Mouse (Mus musculus) heart, embryonic 13.5 days (tissue): ENCODE measurements at regions not wholly inside any gene's neighbourhood (a gene's known extent, or its start where the extent isn't known, plus 50 kb on each side); places are given as distances from the start of the nearest gene placed in this dataset.

Source experiments
- ATAC-seq: fragments of 200-750 bp; cut with Nextera tagmentation; 2 replicates; pipeline ENCODE4 v1.8.0; 2017; ENCODE audit warnings: moderate TSS enrichment; ENCODE audit not compliant: insufficient number of reproducible peaks, low FRiP score, low TSS enrichment; ENCODE audit errors: extremely low read depth
- H3K27ac ChIP-seq: fragments of 300-500 bp; sonication (generic); replicated peaks from 2 replicates; pipeline ENCODE4 v1.5.1; 2015; ENCODE audit warnings: moderate library complexity, mild to moderate bottlenecking, inconsistent platforms
- H3K27me3 ChIP-seq: fragments of 300-500 bp; sonication (generic); replicated peaks from 2 replicates; pipeline ENCODE4 v1.6.1; 2015; ENCODE audit warnings: mild to moderate bottlenecking, inconsistent platforms
- H3K36me3 ChIP-seq: fragments of 300-500 bp; sonication (generic); 2 replicates; pipeline ENCODE4 v1.6.1; 2015; ENCODE audit warnings: mild to moderate bottlenecking, inconsistent platforms
- H3K4me1 ChIP-seq: fragments of 300-500 bp; sonication (generic); 2 replicates; pipeline ENCODE4 v1.6.1; 2015; ENCODE audit warnings: inconsistent platforms
- H3K4me2 ChIP-seq: fragments of 300-500 bp; sonication (generic); 2 replicates; pipeline ENCODE4 v1.6.1; 2015; ENCODE audit warnings: inconsistent platforms, mild to moderate bottlenecking, moderate library complexity
- H3K4me3 ChIP-seq: fragments of 300-500 bp; sonication (generic); 2 replicates; pipeline ENCODE4 v1.5.1; 2015; ENCODE audit warnings: moderate library complexity, mild to moderate bottlenecking, inconsistent platforms
- H3K9ac ChIP-seq: fragments of 300-500 bp; sonication (generic); 2 replicates; pipeline ENCODE4 v1.6.1; 2015; ENCODE audit warnings: inconsistent platforms, mild to moderate bottlenecking, moderate library complexity
- H3K9me3 ChIP-seq: fragments of 300-500 bp; sonication (generic); 2 replicates; pipeline ENCODE4 v1.6.1; 2016; ENCODE audit warnings: inconsistent platforms
- WGBS: fragments of 180-500 bp; shearing (Covaris S2); methylation state at CpG from one replicate; pipeline ENCODE4 v1.1.7; 2015; ENCODE audit warnings: mixed read lengths; 5-methylcytosine and 5-hydroxymethylcytosine counted together

GRCm38 (mm10) chr3:48515009-48515408 lies 1242.1 kb downstream of the Pcdh18 start:
- H3K36me3 ChIP-seq = no peaks in the 10 kb centered on the region
- no peak overlapping the region for H3K27ac ChIP-seq
- no peak overlapping the region for H3K9ac ChIP-seq
- no peaks in the 10 kb centered on the region for H3K27me3 ChIP-seq
- no peak overlapping the region for H3K4me2 ChIP-seq
- H3K4me3 ChIP-seq = no peak overlapping the region
- H3K9me3 ChIP-seq = no peaks in the 10 kb centered on the region
- 60% methylated on average over 3 of the region's 3 CpGs for WGBS
- ATAC-seq = no peak
- H3K4me1 ChIP-seq = no peaks in the 10 kb centered on the region

DNA sequence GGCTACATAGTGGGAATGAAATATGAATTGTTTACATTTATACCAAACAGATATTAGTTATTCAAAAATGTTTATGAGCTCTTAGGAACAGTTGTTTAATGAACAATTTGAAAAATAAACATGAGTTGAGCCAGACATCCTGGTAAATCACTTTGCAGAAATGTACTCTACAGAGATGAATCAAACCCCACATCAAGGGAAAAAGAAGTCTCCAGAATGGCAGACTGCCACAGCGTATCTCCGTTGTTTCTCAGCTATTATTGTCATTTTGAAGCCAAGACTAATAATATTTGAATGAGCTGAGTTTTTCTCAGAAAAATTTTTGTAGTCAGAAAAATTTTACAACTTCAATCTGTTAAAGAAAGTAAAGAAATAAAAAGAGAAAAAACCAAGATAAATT lies 1253.1 kb downstream of the Pcdh18 start:
- Histone ChIP-seq H3K4me2 (no peak overlapping the region), H3K36me3 (no peaks in the 10 kb centered on the region), H3K27me3 (no peaks in the 10 kb centered on the region), H3K9me3 (no peaks in the 10 kb centered on the region), H3K27ac (no peak overlapping the region), H3K4me3 (no peak overlapping the region), H3K9ac (no peak overlapping the region), H3K4me1 (no peaks in the 10 kb centered on the region)
- ATAC-seq = no peak
- 85% methylated on average over 2 of the region's 2 CpGs for WGBS

GRCm38 (mm10) chr3:48464679-48465078 lies 1292.4 kb downstream of the Pcdh18 start:
- H3K9ac ChIP-seq = no peak overlapping the region
- no peak for ATAC-seq
- no peaks in the 10 kb centered on the region for H3K27me3 ChIP-seq
- H3K9me3 ChIP-seq = no peaks in the 10 kb centered on the region
- no peaks in the 10 kb centered on the region for H3K36me3 ChIP-seq
- H3K4me2 ChIP-seq = no peak overlapping the region
- H3K4me1 ChIP-seq = no peaks in the 10 kb centered on the region
- H3K27ac ChIP-seq = no peak overlapping the region
- no peak overlapping the region for H3K4me3 ChIP-seq

- H3K4me1 ChIP-seq = no peaks in the 10 kb centered on the region
- no peak overlapping the region for H3K4me2 ChIP-seq
- no peak for ATAC-seq
- WGBS = 76% methylated on average over 2 of the region's 2 CpGs
- H3K4me3 ChIP-seq = no peak overlapping the region
- H3K9me3 ChIP-seq = no peaks in the 10 kb centered on the region
- no peaks in the 10 kb centered on the region for H3K36me3 ChIP-seq
- no peak overlapping the region for H3K27ac ChIP-seq
- H3K9ac ChIP-seq = no peak overlapping the region
- H3K27me3 ChIP-seq = no peaks in the 10 kb centered on the region
These were observed 1315.2 kb downstream of the Pcdh18 start for GRCm38 (mm10) chr3:48441938-48442337.

DNA sequence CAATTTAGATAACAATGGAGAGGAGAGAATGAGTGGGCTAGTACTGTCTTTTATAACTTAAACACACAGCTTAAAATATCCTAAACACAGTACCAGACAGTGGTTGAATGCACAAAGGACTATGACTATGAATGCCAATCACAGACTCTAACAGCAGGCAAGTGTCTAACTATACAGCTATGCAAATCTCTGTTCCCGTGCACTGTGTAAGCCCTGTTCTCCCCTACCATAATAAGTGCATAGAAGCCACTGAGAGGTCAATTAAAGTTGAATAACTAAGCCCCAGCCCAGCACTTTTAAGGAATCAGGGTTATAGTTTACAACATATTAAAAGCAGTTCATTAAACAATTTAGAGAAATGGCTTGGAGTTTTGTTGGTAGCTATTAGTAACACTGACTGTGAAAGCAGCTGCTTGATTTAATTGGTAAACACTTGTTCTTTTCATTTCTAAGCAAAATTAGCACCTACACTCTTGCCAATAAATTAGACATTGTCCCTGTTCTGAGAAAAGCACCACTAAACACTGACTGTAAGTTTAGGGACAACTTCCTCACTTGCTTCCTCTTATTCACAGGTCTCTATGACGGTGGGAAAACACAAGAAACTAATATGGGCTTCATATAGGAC lies 1327.6 kb downstream of the Pcdh18 start:
- ATAC-seq = no peak
- H3K27me3 ChIP-seq = no peaks in the 10 kb centered on the region
- H3K9ac ChIP-seq = no peak overlapping the region
- H3K27ac ChIP-seq = no peak overlapping the region
- WGBS = 67% methylated on average over 2 of the region's 2 CpGs
- no peak overlapping the region for H3K4me3 ChIP-seq
- H3K4me1 ChIP-seq = no peaks in the 10 kb centered on the region
- H3K9me3 ChIP-seq = no peaks in the 10 kb centered on the region
- no peak overlapping the region for H3K4me2 ChIP-seq
- no peaks in the 10 kb centered on the region for H3K36me3 ChIP-seq

- H3K4me2 ChIP-seq = no peak overlapping the region
- no peak overlapping the region for H3K4me3 ChIP-seq
- H3K36me3 ChIP-seq = no peaks in the 10 kb centered on the region
- H3K27ac ChIP-seq = no peak overlapping the region
- H3K27me3 ChIP-seq = no peaks in the 10 kb centered on the region
- H3K9me3 ChIP-seq = 0 out of 2 replicates have a peak, but pooled peaks cover 3% of the 10 kb centered on the region
- no peaks in the 10 kb centered on the region for H3K4me1 ChIP-seq
- H3K9ac ChIP-seq = no peak overlapping the region
- no peak for ATAC-seq
These were observed 1367.3 kb downstream of the Pcdh18 start for GRCm38 (mm10) chr3:48389862-48390261.
